Mouse (Mus musculus): ENCODE measurements around the gene Opn5.

Opn5 gene

DNA sequence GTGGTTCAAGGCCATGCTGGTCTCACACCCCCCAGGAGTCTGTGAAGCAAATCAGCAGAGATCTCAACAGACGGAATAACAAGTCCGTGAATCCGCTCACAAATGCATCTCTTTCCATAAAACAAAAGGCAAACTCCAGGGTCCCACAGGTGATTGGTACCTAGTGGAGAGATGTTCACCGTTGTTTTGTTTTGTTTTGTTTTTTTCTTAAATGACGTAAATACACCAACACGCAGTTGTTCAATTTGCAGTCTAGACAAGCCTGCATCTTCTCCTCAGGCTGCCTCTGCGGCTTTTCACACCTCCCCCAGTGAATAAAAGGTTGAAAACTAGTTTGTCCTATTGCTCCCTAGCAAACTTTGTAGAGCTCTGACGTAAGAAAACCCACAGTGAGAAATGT lies at the start of gene Opn5:
Gene Opn5 (minus strand): TSS at position 101 of the 400 bp plus-strand sequence.
- DNase-seq = no peak

GRCm38 (mm10) chr17:42658634-42659422 lies 47.6 kb upstream of the Opn5 start:
- DNase-seq = no peak

- DNase-seq = peak; percentile 91
Observed at GRCm38 (mm10) chr17:42643416-42643815, 32.2 kb upstream of the Opn5 start.

GRCm38 (mm10) chr17:42630206-42630605 lies 19.0 kb upstream of the Opn5 start:
- DNase-seq = peak; percentile 95

DNA sequence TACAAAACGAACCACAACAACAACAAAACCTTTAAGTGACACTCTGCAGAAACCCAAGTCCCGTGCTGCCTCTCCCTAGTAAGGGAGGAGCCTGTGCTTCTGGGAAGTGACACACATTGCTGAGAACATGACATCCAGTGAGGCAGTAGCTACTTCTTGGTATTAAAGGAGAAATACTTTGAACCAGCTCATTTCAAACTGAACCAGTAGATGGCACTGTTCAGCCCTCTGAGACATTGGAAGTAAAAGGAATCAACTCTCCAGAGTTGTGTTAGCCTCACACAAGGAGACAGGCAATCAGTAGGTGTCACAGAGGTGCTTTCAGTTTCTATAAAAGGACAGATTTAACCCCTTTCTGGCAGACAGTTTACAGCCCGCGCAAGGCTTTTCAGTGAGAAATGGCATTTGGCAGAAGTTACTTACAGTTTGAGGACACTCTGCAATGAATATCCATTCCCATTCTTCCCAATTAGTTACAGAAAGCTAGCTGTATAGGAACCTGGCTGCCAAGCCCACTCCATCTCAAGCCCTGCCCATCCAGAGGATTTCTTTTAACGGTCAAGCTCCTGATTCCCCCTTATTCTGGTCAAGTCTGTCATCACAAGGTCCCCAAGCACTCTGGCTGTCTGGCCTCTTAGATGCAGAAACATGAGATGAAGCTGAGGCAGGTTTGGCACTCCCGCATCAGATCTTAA lies 2.0 kb upstream of the Opn5 start:
- DNase-seq = no peak

GRCm38 (mm10) chr17:42608270-42608669 lies 2.9 kb downstream of the Opn5 start:
- no peak for DNase-seq

GRCm38 (mm10) chr17:42602829-42603784 lies 8.1 kb downstream of the Opn5 start:
- DNase-seq = peak; percentile 91

- no peak for DNase-seq
Observed at GRCm38 (mm10) chr17:42586486-42586885, 24.7 kb downstream of the Opn5 start.

GRCm38 (mm10) chr17:42583029-42583331 lies 28.2 kb downstream of the Opn5 start:
- no peak for DNase-seq

DNA sequence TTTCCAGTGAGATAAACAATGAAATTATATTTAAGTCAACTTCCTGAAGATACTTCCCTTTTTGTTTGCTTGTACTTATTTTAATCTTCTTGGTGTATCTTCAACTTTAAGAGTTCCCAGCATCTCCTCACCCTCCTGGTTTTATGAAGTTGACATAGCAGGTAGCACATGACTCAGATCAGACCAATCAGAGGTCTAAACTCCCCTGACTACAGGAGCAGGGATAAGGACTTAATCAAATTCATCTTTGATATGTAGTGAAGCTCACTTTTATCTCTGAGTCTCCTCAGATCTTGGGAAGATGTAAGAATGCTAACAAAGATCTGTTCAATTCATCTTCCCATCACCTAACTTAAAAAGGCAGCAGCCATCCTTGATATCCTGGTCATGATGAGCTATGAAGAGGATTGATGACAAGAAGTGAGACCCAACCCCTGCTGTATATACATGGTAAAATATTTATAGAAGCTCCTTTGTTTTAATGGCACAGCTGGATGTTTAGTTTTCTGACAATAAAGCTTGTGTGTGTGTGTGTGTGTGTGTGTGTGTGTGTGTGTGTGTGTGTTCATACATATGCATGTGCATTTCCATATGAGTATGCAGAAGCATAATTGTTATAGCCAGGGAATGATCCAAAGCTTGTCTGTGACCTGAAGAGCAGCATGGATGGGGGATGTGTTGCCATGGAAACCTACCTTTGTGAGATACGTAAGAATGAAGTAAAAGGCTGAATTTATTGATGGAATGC lies 28.7 kb downstream of the Opn5 start:
- no peak for DNase-seq

DNA sequence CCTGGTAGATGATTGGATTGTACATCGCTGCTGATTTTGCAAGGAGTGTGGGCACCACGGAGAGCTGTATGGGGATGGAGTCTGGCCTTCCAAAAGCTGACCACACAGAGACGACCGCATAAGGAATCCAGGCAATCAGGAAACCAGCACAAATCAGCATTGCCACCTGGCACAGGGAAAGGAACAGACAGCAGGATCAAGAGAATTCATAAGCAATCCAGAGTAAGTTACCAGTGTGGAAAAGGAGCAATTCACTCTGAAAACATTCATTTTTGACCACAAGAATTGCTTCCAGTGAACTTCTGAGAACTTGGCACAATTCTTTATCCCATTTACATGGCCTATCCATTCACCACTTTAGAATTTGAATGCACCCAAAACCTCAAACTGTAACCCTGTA lies 30.6 kb downstream of the Opn5 start:
- peak; percentile 82 for DNase-seq

DNA sequence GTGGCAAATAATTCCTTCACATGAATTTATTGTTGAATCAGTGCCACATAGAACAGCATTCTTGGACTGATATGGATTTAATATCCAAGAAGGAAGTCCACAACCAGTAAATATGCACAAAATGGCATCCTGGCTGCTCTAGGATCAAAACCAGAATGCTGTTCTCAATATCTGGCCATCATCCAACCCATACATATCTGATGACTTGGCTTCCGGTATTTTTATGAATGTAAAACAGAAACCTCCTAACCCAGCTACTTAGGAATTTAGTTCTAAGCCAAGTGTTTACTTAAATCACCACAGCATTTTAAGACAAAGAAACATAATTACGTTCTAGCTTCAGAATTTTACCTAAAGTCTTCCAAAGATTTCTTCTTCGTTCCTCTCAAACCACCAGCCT lies 31.0 kb downstream of the Opn5 start:
- no peak for DNase-seq

DNA sequence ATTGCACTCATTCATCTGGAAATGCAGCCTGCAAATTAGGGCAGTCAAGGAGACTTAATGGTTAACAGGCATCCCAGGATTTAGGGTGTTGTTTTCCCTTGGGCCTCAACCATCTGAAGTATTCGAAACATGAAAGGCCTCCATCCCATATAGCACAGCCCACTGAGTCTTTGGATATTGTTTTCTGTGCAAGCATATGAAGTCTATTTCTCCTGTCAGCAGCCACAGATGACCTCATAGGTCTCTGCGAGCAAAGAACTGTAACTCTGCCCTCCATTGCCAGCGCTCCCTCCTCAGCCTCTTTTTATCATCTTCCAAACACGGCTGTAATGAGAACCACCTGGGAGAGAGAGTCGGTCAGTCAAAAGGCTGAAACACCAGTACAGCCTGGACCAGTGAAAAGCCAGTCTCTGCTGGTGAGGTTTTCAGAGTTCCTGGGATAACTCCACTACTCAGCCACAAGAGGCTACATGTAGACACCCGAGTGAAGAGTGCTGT lies 34.5 kb downstream of the Opn5 start:
- DNase-seq = peak; percentile 91

GRCm38 (mm10) chr17:42573786-42574185 lies 37.4 kb downstream of the Opn5 start:
- DNase-seq = no peak

- DNase-seq = no peak
Observed at GRCm38 (mm10) chr17:42549578-42549977, 61.6 kb downstream of the Opn5 start.

DNA sequence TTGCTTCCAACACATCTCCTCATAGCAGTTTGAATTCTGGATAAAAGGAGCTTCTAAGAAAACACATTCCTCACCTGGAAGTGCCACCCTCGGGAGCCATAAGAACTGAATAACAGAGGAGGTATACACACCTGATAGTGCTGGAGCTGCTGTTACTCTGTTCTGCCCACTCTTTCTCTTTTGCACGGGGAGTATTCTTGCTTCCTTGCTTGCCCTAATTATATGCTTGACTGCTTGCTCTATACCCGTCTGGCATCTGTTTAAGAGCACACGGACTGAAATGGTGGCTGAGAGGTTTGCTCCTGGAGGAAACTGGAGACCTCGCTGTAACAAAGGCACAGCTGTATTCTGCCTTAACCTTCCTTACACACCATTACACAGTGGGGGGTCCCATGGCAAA lies 81.0 kb downstream of the Opn5 start:
- DNase-seq = no peak

DNA sequence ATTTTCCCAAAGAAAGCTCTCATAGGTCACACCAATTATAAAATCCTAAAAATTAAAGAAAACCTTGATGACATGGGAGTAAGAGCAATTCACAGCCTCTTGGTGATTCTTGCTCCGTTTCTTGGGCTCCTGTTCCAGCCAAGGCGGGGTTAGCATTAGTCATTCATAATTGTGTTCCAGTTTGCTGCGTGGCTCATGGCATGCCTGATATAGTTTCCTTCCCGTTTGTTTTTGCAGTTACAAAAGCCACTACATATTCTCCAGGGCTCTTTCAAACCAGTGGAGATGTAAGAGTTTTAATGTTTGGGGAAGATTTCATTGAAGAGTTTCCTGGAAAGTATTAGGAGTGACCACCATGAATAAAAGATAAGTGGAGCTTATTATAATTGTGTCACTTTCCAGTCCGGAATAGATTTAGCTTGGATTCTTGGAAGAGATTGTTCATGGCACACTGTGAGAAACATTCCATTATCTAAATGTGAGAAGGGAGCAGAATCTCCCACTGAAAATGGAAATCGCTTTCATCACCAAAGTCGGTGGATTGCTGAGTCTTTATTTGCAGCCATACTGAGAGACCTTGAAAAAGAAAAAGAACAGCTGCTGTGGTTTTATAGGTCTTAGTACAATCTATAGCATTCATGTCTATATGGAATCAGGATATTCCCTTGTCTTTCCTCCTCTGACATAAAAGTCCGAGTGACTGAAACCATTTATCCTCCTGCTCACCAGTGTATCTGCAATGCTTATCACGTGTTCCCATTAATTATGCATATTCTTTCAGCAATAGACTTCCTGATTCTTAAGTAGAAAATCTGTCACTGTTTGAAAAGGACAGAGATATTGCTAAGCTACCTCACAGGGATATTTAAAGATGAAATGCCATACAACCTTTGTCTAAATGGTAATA lies 101.6 kb downstream of the Opn5 start:
- DNase-seq = no peak
